Mouse (Mus musculus) forebrain, embryonic 11.5 days (tissue): ENCODE results near the gene Fastk. TPM values are rescaled to one million over a fixed set of nuclear protein-coding genes. Genes with fewer than 3 reads are reported as not detected.

ENCODE experiments used
- ATAC-seq: fragments of 200-750 bp; cut with Nextera tagmentation; replicated peaks from 2 replicates; pipeline ENCODE4 v1.8.0; 2017; ENCODE audit warnings: moderate TSS enrichment; ENCODE audit not compliant: low FRiP score
- DNase-seq: peaks from one replicate; pipeline ENCODE4 v3.0.0-alpha.2; 2017; ENCODE audit warnings: low spot score
- H3K27ac ChIP-seq: fragments of 300-500 bp; sonication (generic); 2 replicates; pipeline ENCODE4 v1.5.1; 2014; ENCODE audit warnings: low read depth, low read length
- H3K27me3 ChIP-seq: fragments of 300-500 bp; sonication (generic); 2 replicates; pipeline ENCODE4 v1.6.1; 2014; ENCODE audit warnings: mild to moderate bottlenecking, low read length, mixed read lengths; ENCODE audit not compliant: control insufficient read depth, insufficient read depth
- H3K36me3 ChIP-seq: fragments of 300-500 bp; sonication (generic); 2 replicates; pipeline ENCODE4 v1.6.1; 2014; ENCODE audit warnings: mild to moderate bottlenecking, low read length, moderate library complexity, mixed read lengths; ENCODE audit not compliant: control insufficient read depth, insufficient read depth
- H3K4me1 ChIP-seq: fragments of 300-500 bp; sonication (generic); replicated peaks from 2 replicates; pipeline ENCODE4 v1.6.1; 2014; ENCODE audit warnings: low read length, mixed read lengths; ENCODE audit not compliant: control insufficient read depth, insufficient read depth
- H3K4me2 ChIP-seq: fragments of 300-500 bp; sonication (generic); 2 replicates; pipeline ENCODE4 v1.6.1; 2014; ENCODE audit warnings: low read depth, mild to moderate bottlenecking, low read length, moderate library complexity, mixed read lengths; ENCODE audit not compliant: severe bottlenecking
- H3K4me3 ChIP-seq: fragments of 300-500 bp; sonication (generic); 2 replicates; pipeline ENCODE4 v1.5.1; 2014; ENCODE audit warnings: low read depth, low read length
- H3K9ac ChIP-seq: fragments of 300-500 bp; sonication (generic); 2 replicates; pipeline ENCODE4 v1.6.1; 2014; ENCODE audit warnings: low read length
- H3K9me3 ChIP-seq: fragments of 300-500 bp; sonication (generic); 2 replicates; pipeline ENCODE4 v1.6.1; 2016; ENCODE audit warnings: low read length, mixed read lengths; ENCODE audit not compliant: control insufficient read depth
- WGBS: fragments of 180-500 bp; shearing (Covaris S2); extraction: QIAGEN DNeasy Blood & Tissue Kit; methylation state at CpG from one replicate; pipeline ENCODE4 v1.1.7; 2014; 5-methylcytosine and 5-hydroxymethylcytosine counted together
- polyA plus RNA-seq: library from polyadenylated mRNA; unstranded; fragments of >200 nt; fragmentation: Nextera tagmentation; extraction: Ambion mirVana; gene quantifications from 2 replicates; pipeline ENCODE4 v1.2.1, GENCODE M21; 2014

Gene Fastk
- polyA plus RNA-seq, 1 experiment from 2014 or later, result 104 TPM

- H3K9ac ChIP-seq, result peak overlapping the region; percentile 77
- peaks cover 38% of the 10 kb centered on the region for H3K4me1 ChIP-seq
- no peaks in the 10 kb centered on the region for H3K9me3 ChIP-seq
- no peaks in the 10 kb centered on the region for H3K36me3 ChIP-seq
- H3K27me3 ChIP-seq, result peaks cover 2% of the 10 kb centered on the region; the same call in 1 of the 2 replicates
- ATAC-seq (no peak), DNase-seq (peak; percentile 69)
- WGBS, result 15% methylated on average over 21 of the region's 21 CpGs
- H3K4me2 ChIP-seq, result peak overlapping the region; percentile 77
- peak overlapping the region; percentile 60 for H3K4me3 ChIP-seq
- H3K27ac ChIP-seq, result peak overlapping the region; percentile 77
These were observed 20.9 kb downstream of the Fastk start for GRCm38 (mm10) chr5:24424004-24424781.

DNA sequence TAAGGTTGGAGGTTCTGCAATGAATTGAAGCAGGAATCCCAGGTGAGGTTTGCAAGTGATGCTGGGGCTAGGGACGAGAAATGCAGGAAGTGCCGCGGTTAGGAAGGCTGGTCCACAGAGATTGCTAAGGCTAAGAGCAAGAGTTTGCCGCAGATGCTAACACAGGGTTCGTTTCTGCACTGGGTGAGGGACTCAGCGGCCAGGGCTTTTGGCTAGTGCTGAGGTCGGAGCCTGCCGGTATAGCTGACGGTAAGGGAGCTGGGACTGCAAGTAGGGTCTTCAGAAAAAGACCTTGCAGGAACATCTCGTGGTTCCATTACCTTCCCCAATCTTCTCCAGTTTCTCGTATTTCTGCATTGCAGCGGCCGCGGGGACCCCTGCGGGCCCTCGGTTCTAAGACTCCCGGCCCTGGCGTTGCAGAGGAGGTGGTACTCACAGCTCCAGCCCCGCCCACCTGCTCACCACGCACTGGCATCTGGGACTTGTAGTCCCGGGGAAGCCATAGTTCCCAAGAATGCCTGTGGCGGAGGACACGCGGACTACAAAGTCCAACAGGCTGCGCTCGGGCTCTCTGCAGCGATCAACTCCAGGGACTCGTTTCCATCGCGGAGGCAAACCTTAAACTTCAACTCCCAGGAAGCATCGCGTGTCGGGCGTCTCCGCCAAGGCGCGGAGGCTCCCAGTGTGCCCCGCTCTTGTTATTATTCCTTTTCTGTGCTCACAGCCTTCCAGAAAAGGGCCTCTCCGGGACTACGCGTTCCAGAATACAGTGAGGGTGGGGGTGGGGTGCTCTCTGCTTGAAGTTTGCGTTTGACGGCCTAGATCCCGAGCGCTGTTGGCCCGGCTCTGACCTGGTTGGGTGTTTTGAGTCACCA lies 21.7 kb downstream of the Fastk start, which contains the start of the genes Cdk5 and Slc4a2:
TSS of gene Cdk5 (minus strand) at position 402 of the 875 bp plus-strand sequence.
TSS of gene Slc4a2 (plus strand) at position 709 of the 875 bp plus-strand sequence.
- Histone ChIP-seq H3K4me1 (peaks cover 35% of the 10 kb centered on the region), H3K4me3 (peak within 1 kb of the TSS; percentile 60), H3K4me2 (peak within 1 kb of the TSS; percentile 77), H3K27ac (peak within 1 kb of the TSS; percentile 77), H3K36me3 (no peaks in the 10 kb centered on the region), H3K9me3 (no peaks in the 10 kb centered on the region), H3K9ac (peak within 1 kb of the TSS; percentile 82), H3K27me3 (peaks cover 2% of the 10 kb centered on the region; the same call in 1 of the 2 replicates)
- DNase-seq, result peak; percentile 98
- peak; percentile 94 for ATAC-seq
- WGBS, result under 1% methylated on average over 46 of the region's 46 CpGs

GRCm38 (mm10) chr5:24420381-24420780 lies 24.7 kb downstream of the Fastk start:
- Histone ChIP-seq H3K27ac (no peak overlapping the region), H3K4me3 (no peak overlapping the region), H3K4me2 (no peak overlapping the region), H3K27me3 (no peaks in the 10 kb centered on the region), H3K9ac (no peak overlapping the region), H3K4me1 (peaks cover 10% of the 10 kb centered on the region; the same call in 1 of the 2 replicates), H3K9me3 (no peaks in the 10 kb centered on the region), H3K36me3 (no peaks in the 10 kb centered on the region)
- WGBS, result 86% methylated on average over 9 of the region's 9 CpGs
- DNase-seq (no peak), ATAC-seq (no peak)

DNA sequence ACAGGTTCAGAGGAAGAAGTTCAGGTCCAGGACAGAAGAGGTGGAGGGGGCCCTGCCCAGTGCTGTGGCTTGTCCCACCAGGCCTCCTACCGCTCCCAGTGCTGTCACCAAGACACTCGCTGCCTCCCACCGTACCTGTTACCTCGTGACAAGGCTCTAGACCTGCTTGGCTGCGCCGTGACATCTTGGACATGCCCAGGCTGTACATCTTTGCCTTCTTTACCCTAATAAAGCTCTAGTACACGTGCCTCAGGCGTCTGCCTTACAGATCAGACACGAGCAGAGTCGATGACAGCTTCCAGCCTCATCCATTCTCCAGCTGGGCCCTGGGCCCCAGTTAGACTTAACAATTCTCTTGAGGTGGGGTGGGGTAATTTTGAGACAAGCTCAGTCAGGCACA lies 27.5 kb downstream of the Fastk start:
- no peak overlapping the region for H3K9ac ChIP-seq
- DNase-seq (no peak), ATAC-seq (no peak)
- WGBS, result 93% methylated on average over 10 of the region's 10 CpGs
- peaks cover 3% of the 10 kb centered on the region; the same call in 1 of the 2 replicates for H3K4me1 ChIP-seq
- H3K9me3 ChIP-seq, result no peaks in the 10 kb centered on the region
- no peak overlapping the region for H3K4me2 ChIP-seq
- H3K36me3 ChIP-seq, result no peaks in the 10 kb centered on the region
- H3K27me3 ChIP-seq, result no peaks in the 10 kb centered on the region
- H3K4me3 ChIP-seq, result no peak overlapping the region
- no peak overlapping the region for H3K27ac ChIP-seq

- Histone ChIP-seq H3K27ac (no peak overlapping the region), H3K9ac (no peak overlapping the region), H3K4me2 (no peak overlapping the region), H3K4me1 (no peaks in the 10 kb centered on the region; the same call in 1 of the 2 replicates), H3K27me3 (no peaks in the 10 kb centered on the region), H3K36me3 (no peaks in the 10 kb centered on the region), H3K4me3 (no peak overlapping the region), H3K9me3 (no peaks in the 10 kb centered on the region)
- DNase-seq (peak; percentile 79), ATAC-seq (peak; percentile 76)
- WGBS, result 3% methylated on average over 21 of the region's 21 CpGs
These were observed 28.8 kb downstream of the Fastk start for GRCm38 (mm10) chr5:24416222-24416736.

- Histone ChIP-seq H3K4me3 (no peak overlapping the region), H3K9ac (no peak overlapping the region), H3K36me3 (no peaks in the 10 kb centered on the region), H3K27me3 (no peaks in the 10 kb centered on the region), H3K27ac (no peak overlapping the region), H3K4me1 (no peaks in the 10 kb centered on the region; the same call in 1 of the 2 replicates), H3K4me2 (no peak overlapping the region), H3K9me3 (no peaks in the 10 kb centered on the region)
- WGBS, result 84% methylated on average over 13 of the region's 13 CpGs
- DNase-seq (no peak), ATAC-seq (no peak)
These were observed 31.1 kb downstream of the Fastk start for GRCm38 (mm10) chr5:24413938-24414337.

DNA sequence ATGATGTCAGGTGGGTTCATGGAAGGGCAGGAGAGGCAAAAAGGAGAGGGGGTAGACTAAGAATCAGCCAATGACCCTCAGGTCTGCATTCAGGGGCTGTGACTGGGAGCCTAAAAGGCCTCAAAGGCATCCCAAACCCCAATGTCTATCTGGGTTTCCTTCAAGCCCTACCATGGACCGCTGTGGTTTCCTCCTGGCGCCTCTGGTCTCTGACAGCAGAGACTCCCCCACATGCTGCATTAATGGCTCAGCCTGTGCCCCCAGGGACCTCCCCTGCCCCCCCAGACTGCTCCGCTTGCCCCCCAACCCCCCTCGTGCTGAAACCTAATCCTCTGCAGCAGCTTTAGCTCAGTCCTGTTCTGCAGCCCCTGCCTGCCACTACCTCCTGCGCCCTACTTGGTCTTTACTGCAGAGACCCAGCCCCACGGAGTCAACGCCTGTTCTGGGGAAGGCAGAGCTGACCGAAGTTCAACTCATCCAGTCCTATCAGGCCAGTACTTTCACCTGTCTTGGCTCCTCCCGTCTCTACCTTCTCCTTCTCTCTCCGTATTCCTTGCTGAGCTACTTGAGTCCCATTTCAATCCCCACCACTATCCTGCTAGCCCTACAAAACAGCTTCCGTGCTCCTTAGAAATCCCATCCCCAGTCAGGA lies 31.9 kb downstream of the Fastk start, which contains the start of gene Asic3:
TSS of gene Asic3 (plus strand) at position 351 of the 652 bp plus-strand sequence.
- Histone ChIP-seq H3K4me1 (no peaks in the 10 kb centered on the region; the same call in 1 of the 2 replicates), H3K4me3 (no peak within 1 kb of the TSS), H3K9me3 (no peaks in the 10 kb centered on the region), H3K27ac (no peak within 1 kb of the TSS), H3K9ac (no peak within 1 kb of the TSS), H3K36me3 (no peaks in the 10 kb centered on the region), H3K27me3 (no peaks in the 10 kb centered on the region), H3K4me2 (no peak within 1 kb of the TSS)
- no peak for DNase-seq
- WGBS, result 50% methylated on average over 11 of the region's 11 CpGs
- no peak for ATAC-seq

GRCm38 (mm10) chr5:24412063-24412462 lies 33.0 kb downstream of the Fastk start:
- H3K4me3 ChIP-seq, result no peak overlapping the region
- no peaks in the 10 kb centered on the region; the same call in 1 of the 2 replicates for H3K4me1 ChIP-seq
- no peaks in the 10 kb centered on the region for H3K36me3 ChIP-seq
- H3K9ac ChIP-seq, result no peak overlapping the region
- no peaks in the 10 kb centered on the region for H3K27me3 ChIP-seq
- ATAC-seq (no peak), DNase-seq (no peak)
- H3K27ac ChIP-seq, result no peak overlapping the region
- no peaks in the 10 kb centered on the region for H3K9me3 ChIP-seq
- WGBS, result 89% methylated on average over 2 of the region's 2 CpGs
- H3K4me2 ChIP-seq, result no peak overlapping the region
